Comparison of ENCODE assay signal across 10 mouse cellular contexts in genomic region chr11:101928030-101928762, GRCm38 (mm10). TPM values are rescaled to one million over a fixed set of nuclear protein-coding genes. Genes with fewer than 3 reads are reported as not detected.
DNase-seq lines count a peak whose midpoint lies in the region; ATAC-seq lines count a peak whose summit lies in the region.
"Had no signal": no experiment of that assay in that cellular context is flagged by ENCODE, and none has a peak within 500 bp of the region (broad histone marks: within the 10 kb centered on the region; RNA-seq: fewer than 3 reads in every experiment).

No protein-coding gene starts in this region.

- no peak overlapping the region for H3K4me3 ChIP-seq in forebrain, embryonic 10.5 days
- H3K4me3 ChIP-seq in forebrain, embryonic 13.5 days: no peak overlapping the region
- no peak overlapping the region for H3K4me3 ChIP-seq in kidney, embryonic 14.5 days (ENCODE audit: low read length)
- no peak overlapping the region for H3K4me3 ChIP-seq in neural tube, embryonic 11.5 days (ENCODE audit: low read depth, low read length)
- H3K4me3 ChIP-seq: neural tube, embryonic 13.5 days had no signal

- H3K4me2 ChIP-seq in forebrain, embryonic 13.5 days: no peak overlapping the region; the same call in 1 of the 2 replicates
- no peak overlapping the region for H3K4me2 ChIP-seq in kidney, embryonic 14.5 days (replicated peaks; ENCODE audit: low read depth, low read length)
- no peak overlapping the region for H3K4me2 ChIP-seq in neural tube, embryonic 11.5 days (ENCODE audit: low read depth)
- H3K4me2 ChIP-seq: neural tube, embryonic 13.5 days had no signal

- ATAC-seq in forebrain, embryonic 13.5 days: no peak
- no peak for ATAC-seq in kidney, embryonic 14.5 days (ENCODE audit: low FRiP score, low TSS enrichment)
- ATAC-seq in neural tube, embryonic 11.5 days (ENCODE audit: insufficient read depth, low FRiP score, low TSS enrichment): no peak

- DNase-seq in forebrain, embryonic 10.5 days (ENCODE audit: extremely low spot score, low spot score): peak; percentile 50
- DNase-seq in right cerebral cortex, postnatal 4 days: peak; percentile 34
- no peak for DNase-seq in right cerebral cortex, postnatal 14 days
- peak; percentile 41 for DNase-seq in neural tube, embryonic 11.5 days (ENCODE audit: low spot score)
- no peak for DNase-seq in layer of hippocampus, postnatal 36 days
- no peak for DNase-seq in right cerebral cortex, postnatal 36 days (ENCODE audit: low spot score in 2 of 2)

- no peaks in the 10 kb centered on the region for H3K36me3 ChIP-seq in forebrain, embryonic 10.5 days (replicated peaks)
- no peaks in the 10 kb centered on the region for H3K36me3 ChIP-seq in forebrain, embryonic 13.5 days (ENCODE audit: poor library complexity, severe bottlenecking)
- H3K36me3 ChIP-seq in kidney, embryonic 14.5 days (ENCODE audit: control insufficient read depth, insufficient read depth, low read length): no peaks in the 10 kb centered on the region
- H3K36me3 ChIP-seq in neural tube, embryonic 11.5 days (ENCODE audit: control insufficient read depth, insufficient read depth, low read length): no peaks in the 10 kb centered on the region
- H3K36me3 ChIP-seq: neural tube, embryonic 13.5 days had no signal

- peaks cover 19% of the 10 kb centered on the region; the same call in 1 of the 2 replicates for H3K27me3 ChIP-seq in forebrain, embryonic 10.5 days (ENCODE audit: poor library complexity, severe bottlenecking)
- H3K27me3 ChIP-seq in forebrain, embryonic 13.5 days: 0 out of 2 replicates have a peak, but pooled peaks cover 3% of the 10 kb centered on the region
- H3K27me3 ChIP-seq in kidney, embryonic 14.5 days (ENCODE audit: control insufficient read depth, insufficient read depth, low read length): 0 out of 2 replicates have a peak, but pooled peaks cover 2% of the 10 kb centered on the region
- no peaks in the 10 kb centered on the region for H3K27me3 ChIP-seq in neural tube, embryonic 11.5 days (ENCODE audit: control insufficient read depth, insufficient read depth, low read length)

- H3K9me3 ChIP-seq in forebrain, embryonic 10.5 days: no peaks in the 10 kb centered on the region
- no peaks in the 10 kb centered on the region for H3K9me3 ChIP-seq in forebrain, embryonic 13.5 days (replicated peaks)
- no peaks in the 10 kb centered on the region for H3K9me3 ChIP-seq in kidney, embryonic 14.5 days (ENCODE audit: control insufficient read depth, low read length)
- H3K9me3 ChIP-seq in neural tube, embryonic 11.5 days (ENCODE audit: control insufficient read depth, low read length): no peaks in the 10 kb centered on the region
- H3K9me3 ChIP-seq: neural tube, embryonic 13.5 days had no signal

- WGBS in forebrain, embryonic 10.5 days: 45% methylated on average over 25 of the region's 25 CpGs
- 46% methylated on average over 25 of the region's 25 CpGs for WGBS in forebrain, embryonic 13.5 days
- WGBS in kidney, embryonic 14.5 days: 28% methylated on average over 25 of the region's 25 CpGs
- 22% methylated on average over 25 of the region's 25 CpGs for WGBS in neural tube, embryonic 11.5 days

- peaks cover 30% of the 10 kb centered on the region for H3K4me1 ChIP-seq in forebrain, embryonic 10.5 days
- H3K4me1 ChIP-seq in forebrain, embryonic 13.5 days: peaks cover 3% of the 10 kb centered on the region; the same call in 1 of the 2 replicates
- peaks cover 11% of the 10 kb centered on the region; the same call in 1 of the 2 replicates for H3K4me1 ChIP-seq in kidney, embryonic 14.5 days (ENCODE audit: control insufficient read depth, insufficient read depth, low read length)
- H3K4me1 ChIP-seq in neural tube, embryonic 11.5 days (ENCODE audit: control insufficient read depth, insufficient read depth, low read length): peaks cover 4% of the 10 kb centered on the region; the same call in 1 of the 2 replicates

- H3K9ac ChIP-seq in forebrain, embryonic 13.5 days: no peak overlapping the region
- no peak overlapping the region for H3K9ac ChIP-seq in kidney, embryonic 14.5 days (ENCODE audit: low read depth, low read length)
- no peak overlapping the region for H3K9ac ChIP-seq in neural tube, embryonic 11.5 days (ENCODE audit: low read length)
- H3K9ac ChIP-seq: neural tube, embryonic 13.5 days had no signal

- peak overlapping the region; percentile 44; the same call in 1 of the 2 replicates for H3K27ac ChIP-seq in forebrain, embryonic 10.5 days
- no peak overlapping the region for H3K27ac ChIP-seq in forebrain, embryonic 13.5 days
- H3K27ac ChIP-seq in kidney, embryonic 14.5 days (ENCODE audit: low read depth, low read length): peak overlapping the region; percentile 47; the same call in 1 of the 2 replicates
- H3K27ac ChIP-seq in neural tube, embryonic 11.5 days (ENCODE audit: low read depth, low read length): no peak overlapping the region
- H3K27ac ChIP-seq: neural tube, embryonic 13.5 days had no signal

RNA-seq across cellular contexts. Expression of gene Meox1, which starts 34.0 kb away (rescaled TPM):
- polyA plus RNA-seq in forebrain, embryonic 10.5 days (2016; fragmentation: Nextera tagmentation; extraction: Ambion mirVana): 0.86 and 0.97 TPM in 2 replicates
- polyA plus RNA-seq in forebrain, embryonic 13.5 days (2015; fragmentation: Nextera tagmentation; extraction: Ambion mirVana): 0.17 and 0.30 TPM in 2 replicates
- 12.7 and 15.6 TPM in 2 replicates for polyA plus RNA-seq in kidney, embryonic 14.5 days (2014; fragmentation: Nextera tagmentation; extraction: Ambion mirVana)
- 19.9 and 23.9 TPM in 2 replicates for polyA plus RNA-seq in neural tube, embryonic 11.5 days (2014; fragmentation: Nextera tagmentation; extraction: Ambion mirVana)
- under 1 TPM; 0.43 to 0.50 TPM for total RNA-seq in layer of hippocampus, postnatal 36 days (2021)
- total RNA-seq: hematopoietic stem cell, adult 5-6 weeks had no signal

RNA-seq across cellular contexts. Expression of gene Sost, which starts 38.6 kb away (rescaled TPM):
- not detected in 2 replicates for polyA plus RNA-seq in forebrain, embryonic 10.5 days (2016; fragmentation: Nextera tagmentation; extraction: Ambion mirVana)
- polyA plus RNA-seq in forebrain, embryonic 13.5 days (2015; fragmentation: Nextera tagmentation; extraction: Ambion mirVana): 0.14 TPM in 1 of 2 replicates, not detected in the other
- polyA plus RNA-seq in kidney, embryonic 14.5 days (2014; fragmentation: Nextera tagmentation; extraction: Ambion mirVana): 0.09 and 0.73 TPM in 2 replicates
- not detected in 2 replicates for polyA plus RNA-seq in neural tube, embryonic 11.5 days (2014; fragmentation: Nextera tagmentation; extraction: Ambion mirVana)
- not detected for total RNA-seq in layer of hippocampus, postnatal 36 days (2021)
- total RNA-seq: hematopoietic stem cell, adult 5-6 weeks had no signal

RNA-seq across cellular contexts. Expression of gene Cfap97d1, which starts 55.9 kb away (rescaled TPM):
- polyA plus RNA-seq in forebrain, embryonic 10.5 days (2016; fragmentation: Nextera tagmentation; extraction: Ambion mirVana): not detected in 2 replicates
- polyA plus RNA-seq in forebrain, embryonic 13.5 days (2015; fragmentation: Nextera tagmentation; extraction: Ambion mirVana): not detected in 2 replicates
- polyA plus RNA-seq in kidney, embryonic 14.5 days (2014; fragmentation: Nextera tagmentation; extraction: Ambion mirVana): not detected in 2 replicates
- not detected in 2 replicates for polyA plus RNA-seq in neural tube, embryonic 11.5 days (2014; fragmentation: Nextera tagmentation; extraction: Ambion mirVana)
- not detected for total RNA-seq in layer of hippocampus, postnatal 36 days (2021)
- total RNA-seq: hematopoietic stem cell, adult 5-6 weeks had no signal
- polyA plus RNA-seq: neural tube, embryonic 13.5 days had no signal

RNA-seq across cellular contexts. Expression of gene Dusp3, which starts 58.6 kb away (rescaled TPM):
- polyA plus RNA-seq in forebrain, embryonic 10.5 days (2016; fragmentation: Nextera tagmentation; extraction: Ambion mirVana): 12.1 and 12.6 TPM in 2 replicates
- 8.5 and 8.7 TPM in 2 replicates for polyA plus RNA-seq in forebrain, embryonic 13.5 days (2015; fragmentation: Nextera tagmentation; extraction: Ambion mirVana)
- 23.3 and 25.3 TPM in 2 replicates for polyA plus RNA-seq in kidney, embryonic 14.5 days (2014; fragmentation: Nextera tagmentation; extraction: Ambion mirVana)
- polyA plus RNA-seq in neural tube, embryonic 11.5 days (2014; fragmentation: Nextera tagmentation; extraction: Ambion mirVana): 14.0 and 15.3 TPM in 2 replicates
- total RNA-seq in layer of hippocampus, postnatal 36 days (2021): 100 to 1,000 TPM; 138 to 158 TPM

Comparison
In these comparisons a context has a peak if more than half of its experiments do, and no peak if none do; other contexts are left out.
1. DNase-seq: peak in forebrain, embryonic 10.5 days (single experiment), right cerebral cortex, postnatal 4 days (single experiment) and neural tube, embryonic 11.5 days (single experiment); none in right cerebral cortex, postnatal 14 days (single experiment), layer of hippocampus, postnatal 36 days (0 of 2) and right cerebral cortex, postnatal 36 days (0 of 2).
2. H3K27ac ChIP-seq: peak in forebrain, embryonic 10.5 days (single experiment) and kidney, embryonic 14.5 days (single experiment); none in forebrain, embryonic 13.5 days (single experiment) and neural tube, embryonic 11.5 days (single experiment).